Mouse (Mus musculus) adrenal gland, postnatal 14 days (tissue): ENCODE results near the gene Gm20388. TPM values are rescaled to one million over a fixed set of nuclear protein-coding genes. Genes with fewer than 3 reads are reported as not detected.
A peak's percentile ranks its signal among the peaks of the same experiment; 100 is the strongest.

Experiments
- DNase-seq: peaks from one replicate; pipeline ENCODE4 v3.0.0; 2021; ENCODE audit warnings: mixed read lengths
- total RNA-seq: library from RNA; stranded (reverse); gene quantifications from 2 replicates; pipeline ENCODE4 v1.2.3, GENCODE M21; 2021

The Gm20388 gene
- total RNA-seq, 1 experiment from 2014 or later = 17.6 TPM

GRCm38 (mm10) chr8:120416522-120417394, 506.1 kb downstream of the Gm20388 start:
- DNase-seq = peak; percentile 78

GRCm38 (mm10) chr8:120418188-120418587, 507.5 kb downstream of the Gm20388 start:
- peak; percentile 47 for DNase-seq

GRCm38 (mm10) chr8:120419675-120420074, 509.0 kb downstream of the Gm20388 start:
- no peak for DNase-seq

GRCm38 (mm10) chr8:120420226-120420625, 509.6 kb downstream of the Gm20388 start:
- DNase-seq = no peak

- DNase-seq = peak; percentile 83
These were observed 511.0 kb downstream of the Gm20388 start for GRCm38 (mm10) chr8:120421638-120422037.

GRCm38 (mm10) chr8:120422236-120422635, 511.6 kb downstream of the Gm20388 start:
- peak; percentile 63 for DNase-seq

- no peak for DNase-seq
These were observed 512.9 kb downstream of the Gm20388 start for GRCm38 (mm10) chr8:120423576-120423975.

GRCm38 (mm10) chr8:120424829-120425198, 514.2 kb downstream of the Gm20388 start:
- DNase-seq = no peak

GRCm38 (mm10) chr8:120425199-120425941, 514.7 kb downstream of the Gm20388 start:
- DNase-seq = no peak

- no peak for DNase-seq
These were observed 515.5 kb downstream of the Gm20388 start for GRCm38 (mm10) chr8:120426105-120426504.

- peak; percentile 79 for DNase-seq
These were observed 516.2 kb downstream of the Gm20388 start for GRCm38 (mm10) chr8:120426622-120427385.

GRCm38 (mm10) chr8:120428492-120428891, 517.9 kb downstream of the Gm20388 start:
- DNase-seq = no peak

- no peak for DNase-seq
These were observed 518.5 kb downstream of the Gm20388 start for GRCm38 (mm10) chr8:120429116-120429515.

GRCm38 (mm10) chr8:120431042-120431441, 520.4 kb downstream of the Gm20388 start:
- DNase-seq = no peak

- DNase-seq = no peak
These were observed 521.8 kb downstream of the Gm20388 start for GRCm38 (mm10) chr8:120432438-120432837.

- DNase-seq = no peak
These were observed 522.5 kb downstream of the Gm20388 start for GRCm38 (mm10) chr8:120433143-120433542.

- DNase-seq = no peak
These were observed 523.1 kb downstream of the Gm20388 start for GRCm38 (mm10) chr8:120433734-120434133.

GRCm38 (mm10) chr8:120435781-120436180, 525.1 kb downstream of the Gm20388 start:
- no peak for DNase-seq

- peak; percentile 56 for DNase-seq
These were observed 525.9 kb downstream of the Gm20388 start for GRCm38 (mm10) chr8:120436491-120437030.

- no peak for DNase-seq
These were observed 526.6 kb downstream of the Gm20388 start for GRCm38 (mm10) chr8:120437207-120437606.

GRCm38 (mm10) chr8:120437666-120438395, 527.2 kb downstream of the Gm20388 start:
- DNase-seq = peak; percentile 68
